10 mouse cellular contexts compared by ENCODE assay signal in the genomic region with DNA sequence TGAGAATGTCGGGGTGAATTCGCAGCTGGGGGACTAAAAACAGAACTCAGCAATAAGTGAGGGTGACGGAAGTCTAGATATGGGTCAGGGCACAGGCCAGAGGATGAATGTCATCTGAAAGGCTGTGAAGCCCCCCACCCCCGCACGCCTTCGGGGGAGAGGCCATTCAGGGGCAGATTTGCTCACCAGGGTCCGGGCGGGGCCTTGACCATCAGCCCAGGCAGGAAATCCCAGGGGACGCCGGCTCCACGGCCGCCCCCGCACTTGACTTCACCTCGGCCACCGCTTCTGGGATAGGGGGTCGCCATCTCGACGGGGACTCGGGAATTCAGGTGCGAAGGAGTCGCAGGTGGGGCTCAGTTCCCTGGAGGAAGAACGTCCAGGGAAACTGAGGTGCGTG. TPM values are rescaled to one million over a fixed set of nuclear protein-coding genes. Genes with fewer than 3 reads are reported as not detected.
DNase-seq lines count a peak whose midpoint lies in the region; ATAC-seq and TF ChIP-seq lines count a peak whose summit lies in the region.
"Had no signal": no experiment of that assay in that cellular context is flagged by ENCODE, and none has a peak within 500 bp of the region (broad histone marks: within the 10 kb centered on the region; RNA-seq: fewer than 3 reads in every experiment).

No protein-coding gene starts in this region.

- no peak for DNase-seq in heart, embryonic 10.5 days (ENCODE audit: low spot score)
- DNase-seq in heart, postnatal 10 days = no peak
- no peak for DNase-seq in neural tube, embryonic 11.5 days (ENCODE audit: low spot score)
- DNase-seq in neural tube, embryonic 10.5 days (ENCODE audit: extremely low spot score, low spot score) = no peak
- no peak for DNase-seq in liver, embryonic 13.5 days
- no peak for DNase-seq in thymus, postnatal 25 days
- no peak for DNase-seq in cerebellum, adult 2 months
- DNase-seq in cerebellum, postnatal 25 days = no peak
- DNase-seq: lung, postnatal 14 days; retina, postnatal 1 day had no signal

- H3K9ac ChIP-seq in neural tube, embryonic 11.5 days (ENCODE audit: low read length) = no peak overlapping the region
- no peak overlapping the region for H3K9ac ChIP-seq in liver, embryonic 13.5 days

- H3K27ac ChIP-seq in heart, embryonic 10.5 days = no peak overlapping the region
- H3K27ac ChIP-seq in neural tube, embryonic 11.5 days (ENCODE audit: low read depth, low read length) = no peak overlapping the region
- no peak overlapping the region for H3K27ac ChIP-seq in liver, embryonic 13.5 days
- no peak overlapping the region for H3K27ac ChIP-seq in cerebellum, adult 2 months (ENCODE audit: insufficient read depth, low read length)

- no peak for TF ChIP-seq POLR2A in cerebellum, adult 2 months (IDR thresholded peaks at IDR 0.05; ENCODE audit: borderline replicate concordance, insufficient read depth, low read length)

- peaks cover 18% of the 10 kb centered on the region for H3K4me1 ChIP-seq in heart, embryonic 10.5 days
- peaks cover 5% of the 10 kb centered on the region; the same call in 1 of the 2 replicates for H3K4me1 ChIP-seq in neural tube, embryonic 11.5 days (ENCODE audit: control insufficient read depth, insufficient read depth, low read length)
- peaks cover 23% of the 10 kb centered on the region for H3K4me1 ChIP-seq in liver, embryonic 13.5 days (replicated peaks)
- no peaks in the 10 kb centered on the region for H3K4me1 ChIP-seq in cerebellum, adult 2 months (ENCODE audit: control insufficient read depth, insufficient read depth, low read length)

- H3K9me3 ChIP-seq in heart, embryonic 10.5 days = no peaks in the 10 kb centered on the region
- no peaks in the 10 kb centered on the region for H3K9me3 ChIP-seq in neural tube, embryonic 11.5 days (ENCODE audit: control insufficient read depth, low read length)
- H3K9me3 ChIP-seq in liver, embryonic 13.5 days (replicated peaks) = no peaks in the 10 kb centered on the region

- 0 out of 2 replicates have a peak overlapping the region, but pooled peaks have one; percentile 8 for H3K4me2 ChIP-seq in neural tube, embryonic 11.5 days (ENCODE audit: low read depth)
- no peak overlapping the region for H3K4me2 ChIP-seq in liver, embryonic 13.5 days

- H3K36me3 ChIP-seq in heart, embryonic 10.5 days = no peaks in the 10 kb centered on the region
- no peaks in the 10 kb centered on the region for H3K36me3 ChIP-seq in neural tube, embryonic 11.5 days (ENCODE audit: control insufficient read depth, insufficient read depth, low read length)
- no peaks in the 10 kb centered on the region for H3K36me3 ChIP-seq in liver, embryonic 13.5 days

- H3K27me3 ChIP-seq in heart, embryonic 10.5 days (ENCODE audit: insufficient read depth, poor library complexity, severe bottlenecking) = peaks cover 81% of the 10 kb centered on the region
- H3K27me3 ChIP-seq in neural tube, embryonic 11.5 days (ENCODE audit: control insufficient read depth, insufficient read depth, low read length) = peaks cover 63% of the 10 kb centered on the region
- H3K27me3 ChIP-seq in liver, embryonic 13.5 days = peaks cover 78% of the 10 kb centered on the region
- H3K27me3 ChIP-seq in cerebellum, adult 2 months (ENCODE audit: control insufficient read depth, insufficient read depth, low read length) = peaks cover 9% of the 10 kb centered on the region; the same call in 1 of the 2 replicates

- intact Hi-C loops in heart, postnatal 10 days (cut with DNase I) = no loop called here

- TF ChIP-seq CTCF in cerebellum, adult 2 months (IDR thresholded peaks at IDR 0.05; ENCODE audit: borderline replicate concordance, insufficient read depth, low read depth, low read length) = no peak

- no peak for ATAC-seq in neural tube, embryonic 11.5 days (ENCODE audit: insufficient read depth, low FRiP score, low TSS enrichment)
- no peak for ATAC-seq in liver, embryonic 13.5 days (ENCODE audit: low read depth)

- peak overlapping the region; percentile 40 for H3K4me3 ChIP-seq in heart, embryonic 10.5 days
- H3K4me3 ChIP-seq in neural tube, embryonic 11.5 days (ENCODE audit: low read depth, low read length) = no peak overlapping the region
- H3K4me3 ChIP-seq in liver, embryonic 13.5 days (replicated peaks) = peak overlapping the region; percentile 16
- H3K4me3 ChIP-seq in cerebellum, adult 2 months (replicated peaks; ENCODE audit: insufficient read depth, low read depth, low read length) = no peak overlapping the region

- 3% methylated on average over 23 of the region's 23 CpGs for WGBS in heart, embryonic 10.5 days
- 4% methylated on average over 23 of the region's 23 CpGs for WGBS in neural tube, embryonic 11.5 days
- WGBS in liver, embryonic 13.5 days (ENCODE audit: insufficient replicate concordance) = 5% methylated on average over 23 of the region's 23 CpGs
- 3% methylated on average over 23 of the region's 23 CpGs for WGBS in cerebellum, adult 2 months

RNA-seq across cellular contexts. Expression of gene Npas1, which starts 2.2 kb away (rescaled TPM):
- polyA plus RNA-seq in heart, embryonic 10.5 days (2016; fragmentation: Nextera tagmentation; extraction: Ambion mirVana) = 0.34 and 0.45 TPM in 2 replicates
- total RNA-seq in heart, postnatal 10 days (2021) = not detected
- 0.45 and 0.68 TPM in 2 replicates for polyA plus RNA-seq in neural tube, embryonic 11.5 days (2014; fragmentation: Nextera tagmentation; extraction: Ambion mirVana)
- polyA plus RNA-seq in liver, embryonic 13.5 days (2015; fragmentation: Nextera tagmentation; extraction: Ambion mirVana) = 0.13 and 0.16 TPM in 2 replicates
- polyA plus RNA-seq in cerebellum, adult 2 months (2012; rRNA removed) = 3.7 and 6.0 TPM in 2 replicates

RNA-seq across cellular contexts. Expression of gene Tmem160, which starts 22.7 kb away (rescaled TPM):
- polyA plus RNA-seq in heart, embryonic 10.5 days (2016; fragmentation: Nextera tagmentation; extraction: Ambion mirVana) = 90.2 and 91.9 TPM in 2 replicates
- 10 to 100 TPM; 78.0 to 87.1 TPM for total RNA-seq in heart, postnatal 10 days (2021)
- 57.2 and 59.6 TPM in 2 replicates for polyA plus RNA-seq in neural tube, embryonic 11.5 days (2014; fragmentation: Nextera tagmentation; extraction: Ambion mirVana)
- polyA plus RNA-seq in liver, embryonic 13.5 days (2015; fragmentation: Nextera tagmentation; extraction: Ambion mirVana) = 30.0 and 35.4 TPM in 2 replicates
- polyA plus RNA-seq in cerebellum, adult 2 months (2012; rRNA removed) = 89.6 and 98.6 TPM in 2 replicates

Comparison
In these comparisons a context has a peak if more than half of its experiments do, and no peak if none do; other contexts are left out.
1. H3K4me3 ChIP-seq: peak in heart, embryonic 10.5 days (single experiment) and liver, embryonic 13.5 days (single experiment); none in neural tube, embryonic 11.5 days (single experiment) and cerebellum, adult 2 months (single experiment).